Mouse (Mus musculus): ENCODE data around the gene Slc27a5. TPM values are rescaled to one million over a fixed set of nuclear protein-coding genes. Genes with fewer than 3 reads are reported as not detected.

Slc27a5 gene
- polyA plus RNA-seq, 1 experiment from 2014 or later: not detected

GRCm38 (mm10) chr7:12966104-12966845, 31.7 kb downstream of the Slc27a5 start:
- H3K36me3 ChIP-seq (ENCODE audit: insufficient read depth, low read length): peaks cover 23% of the 10 kb centered on the region
- TF ChIP-seq EP300 (IDR thresholded peaks at IDR 0.05) (no peak), CTCF (IDR thresholded peaks at IDR 0.05) (no peak)
- H3K4me3 ChIP-seq (ENCODE audit: low read depth, low read length): peak overlapping the region; percentile 82
- peak overlapping the region; percentile 98 for H3K4me2 ChIP-seq (replicated peaks; ENCODE audit: low read depth, low read length)
- ATAC-seq (peak; percentile 66), DNase-seq (ENCODE audit: low spot score) (peak; percentile 56)
- peaks cover 8% of the 10 kb centered on the region; the same call in 1 of the 2 replicates for H3K4me1 ChIP-seq (ENCODE audit: insufficient read depth, low read depth, low read length)
- peak overlapping the region; percentile 75 for H3K27ac ChIP-seq (ENCODE audit: low read length)
- H3K9me3 ChIP-seq (ENCODE audit: low read length): no peaks in the 10 kb centered on the region
- H3K9ac ChIP-seq (replicated peaks; ENCODE audit: low read depth): peak overlapping the region; percentile 75
- no peaks in the 10 kb centered on the region for H3K27me3 ChIP-seq (replicated peaks; ENCODE audit: insufficient read depth, low read length)
- under 1% methylated on average over 29 of the region's 29 CpGs for WGBS

- H3K9ac ChIP-seq (replicated peaks; ENCODE audit: low read depth): peak within 1 kb of the TSS; percentile 75
- WGBS: 0% methylated on average over 23 of the region's 23 CpGs
- H3K4me2 ChIP-seq (replicated peaks; ENCODE audit: low read depth, low read length): peak within 1 kb of the TSS; percentile 98
- no peaks in the 10 kb centered on the region for H3K9me3 ChIP-seq (ENCODE audit: low read length)
- no peaks in the 10 kb centered on the region for H3K27me3 ChIP-seq (replicated peaks; ENCODE audit: insufficient read depth, low read length)
- peak; percentile 94 for ATAC-seq
- peak; percentile 92 for DNase-seq (ENCODE audit: low spot score)
- no peak for TF ChIP-seq EP300 (IDR thresholded peaks at IDR 0.05)
- TF ChIP-seq CTCF (IDR thresholded peaks at IDR 0.05): no peak
- H3K4me1 ChIP-seq (ENCODE audit: insufficient read depth, low read depth, low read length): peaks cover 8% of the 10 kb centered on the region; the same call in 1 of the 2 replicates
- peak within 1 kb of the TSS; percentile 75 for H3K27ac ChIP-seq (ENCODE audit: low read length)
- peaks cover 17% of the 10 kb centered on the region for H3K36me3 ChIP-seq (ENCODE audit: insufficient read depth, low read length)
- H3K4me3 ChIP-seq (ENCODE audit: low read depth, low read length): peak within 1 kb of the TSS; percentile 82
Observed at GRCm38 (mm10) chr7:12965678-12966091, 32.3 kb downstream of the Slc27a5 start, which contains the start of gene Zfp324. TSS of gene Zfp324 (plus strand) at chr7:12965838.

GRCm38 (mm10) chr7:12961511-12962141, 36.4 kb downstream of the Slc27a5 start:
- Histone ChIP-seq H3K9me3 (ENCODE audit: low read length) (no peaks in the 10 kb centered on the region), H3K27me3 (replicated peaks; ENCODE audit: insufficient read depth, low read length) (no peaks in the 10 kb centered on the region), H3K4me3 (ENCODE audit: low read depth, low read length) (peak overlapping the region; percentile 62), H3K36me3 (ENCODE audit: insufficient read depth, low read length) (no peaks in the 10 kb centered on the region), H3K4me2 (replicated peaks; ENCODE audit: low read depth, low read length) (peak overlapping the region; percentile 71), H3K4me1 (ENCODE audit: insufficient read depth, low read depth, low read length) (peaks cover 3% of the 10 kb centered on the region; the same call in 1 of the 2 replicates), H3K9ac (replicated peaks; ENCODE audit: low read depth) (peak overlapping the region; percentile 66), H3K27ac (ENCODE audit: low read length) (peak overlapping the region; percentile 81)
- ATAC-seq: peak; percentile 70
- peak; percentile 90 for DNase-seq (ENCODE audit: low spot score)
- WGBS: 1% methylated on average over 29 of the region's 29 CpGs
- no peak for TF ChIP-seq EP300 (IDR thresholded peaks at IDR 0.05)
- TF ChIP-seq CTCF (IDR thresholded peaks at IDR 0.05): no peak

GRCm38 (mm10) chr7:12959718-12960117, 38.3 kb downstream of the Slc27a5 start:
- H3K9ac ChIP-seq (replicated peaks; ENCODE audit: low read depth): no peak overlapping the region
- H3K27me3 ChIP-seq (replicated peaks; ENCODE audit: insufficient read depth, low read length): no peaks in the 10 kb centered on the region
- no peaks in the 10 kb centered on the region for H3K4me1 ChIP-seq (ENCODE audit: insufficient read depth, low read depth, low read length)
- H3K36me3 ChIP-seq (ENCODE audit: insufficient read depth, low read length): no peaks in the 10 kb centered on the region
- no peak overlapping the region for H3K27ac ChIP-seq (ENCODE audit: low read length)
- DNase-seq (ENCODE audit: low spot score): no peak
- TF ChIP-seq CTCF (IDR thresholded peaks at IDR 0.05) (no peak), EP300 (IDR thresholded peaks at IDR 0.05) (no peak)
- H3K4me3 ChIP-seq (ENCODE audit: low read depth, low read length): no peak overlapping the region
- no peaks in the 10 kb centered on the region for H3K9me3 ChIP-seq (ENCODE audit: low read length)
- H3K4me2 ChIP-seq (replicated peaks; ENCODE audit: low read depth, low read length): no peak overlapping the region
- WGBS: 20% methylated on average over 4 of the region's 4 CpGs
- ATAC-seq: no peak

- Histone ChIP-seq H3K27ac (ENCODE audit: low read length) (no peak overlapping the region), H3K4me1 (ENCODE audit: insufficient read depth, low read depth, low read length) (no peaks in the 10 kb centered on the region), H3K4me2 (replicated peaks; ENCODE audit: low read depth, low read length) (no peak overlapping the region), H3K9ac (replicated peaks; ENCODE audit: low read depth) (no peak overlapping the region), H3K27me3 (replicated peaks; ENCODE audit: insufficient read depth, low read length) (no peaks in the 10 kb centered on the region), H3K4me3 (ENCODE audit: low read depth, low read length) (no peak overlapping the region), H3K9me3 (ENCODE audit: low read length) (no peaks in the 10 kb centered on the region), H3K36me3 (ENCODE audit: insufficient read depth, low read length) (no peaks in the 10 kb centered on the region)
- DNase-seq (ENCODE audit: low spot score) (no peak), ATAC-seq (no peak)
- no peak for TF ChIP-seq EP300 (IDR thresholded peaks at IDR 0.05)
- no peak for TF ChIP-seq CTCF (IDR thresholded peaks at IDR 0.05)
- 69% methylated on average over 4 of the region's 4 CpGs for WGBS
Observed at GRCm38 (mm10) chr7:12958948-12959347, 39.0 kb downstream of the Slc27a5 start.

- 73% methylated on average over 5 of the region's 5 CpGs for WGBS
- no peak overlapping the region for H3K4me3 ChIP-seq (ENCODE audit: low read depth, low read length)
- H3K4me1 ChIP-seq (ENCODE audit: insufficient read depth, low read depth, low read length): no peaks in the 10 kb centered on the region
- no peaks in the 10 kb centered on the region for H3K27me3 ChIP-seq (replicated peaks; ENCODE audit: insufficient read depth, low read length)
- H3K36me3 ChIP-seq (ENCODE audit: insufficient read depth, low read length): no peaks in the 10 kb centered on the region
- no peak overlapping the region for H3K27ac ChIP-seq (ENCODE audit: low read length)
- TF ChIP-seq CTCF (IDR thresholded peaks at IDR 0.05) (no peak), EP300 (IDR thresholded peaks at IDR 0.05) (no peak)
- no peak overlapping the region for H3K9ac ChIP-seq (replicated peaks; ENCODE audit: low read depth)
- no peak overlapping the region for H3K4me2 ChIP-seq (replicated peaks; ENCODE audit: low read depth, low read length)
- no peaks in the 10 kb centered on the region for H3K9me3 ChIP-seq (ENCODE audit: low read length)
- DNase-seq (ENCODE audit: low spot score): no peak
- no peak for ATAC-seq
Observed at GRCm38 (mm10) chr7:12957511-12957910, 40.5 kb downstream of the Slc27a5 start.
